Mouse (Mus musculus) embryo, embryonic 10.5 days (tissue): ENCODE data around the gene Sycp2.

Source experiments
- DNase-seq: peaks from one replicate; pipeline ENCODE4 v3.0.0-alpha.2; 2015; ENCODE audit warnings: low spot score

The Sycp2 gene

GRCm38 (mm10) chr2:178407053-178407815 is at the start of gene Sycp2:
TSS of gene Sycp2 (minus strand) at chr2:178407685.
- no peak for DNase-seq

GRCm38 (mm10) chr2:178454664-178455516 is 47.4 kb upstream of the Sycp2 start:
- peak; percentile 61 for DNase-seq

- DNase-seq, result no peak
Measured at GRCm38 (mm10) chr2:178450961-178451360, 43.5 kb upstream of the Sycp2 start.

- DNase-seq, result no peak
Measured at GRCm38 (mm10) chr2:178450236-178450635, 42.8 kb upstream of the Sycp2 start.

- no peak for DNase-seq
Measured at GRCm38 (mm10) chr2:178449386-178449785, 41.9 kb upstream of the Sycp2 start.

- no peak for DNase-seq
Measured at GRCm38 (mm10) chr2:178437311-178437710, 29.8 kb upstream of the Sycp2 start.

- DNase-seq, result no peak
Measured at GRCm38 (mm10) chr2:178433903-178434302, 26.4 kb upstream of the Sycp2 start.

GRCm38 (mm10) chr2:178433495-178433894 is 26.0 kb upstream of the Sycp2 start:
- DNase-seq, result no peak

- DNase-seq, result no peak
Measured at GRCm38 (mm10) chr2:178430231-178430630, 22.7 kb upstream of the Sycp2 start, which contains the start of gene Cdh26. TSS of gene Cdh26 (plus strand) at chr2:178430531.

- DNase-seq, result no peak
Measured at GRCm38 (mm10) chr2:178429426-178429825, 21.9 kb upstream of the Sycp2 start.

- no peak for DNase-seq
Measured at GRCm38 (mm10) chr2:178428676-178429075, 21.2 kb upstream of the Sycp2 start.

GRCm38 (mm10) chr2:178428183-178428582 is 20.7 kb upstream of the Sycp2 start:
- DNase-seq, result no peak

- no peak for DNase-seq
Measured at GRCm38 (mm10) chr2:178427181-178427580, 19.7 kb upstream of the Sycp2 start.

- DNase-seq, result peak; percentile 67
Measured at GRCm38 (mm10) chr2:178426229-178426628, 18.7 kb upstream of the Sycp2 start.

- no peak for DNase-seq
Measured at GRCm38 (mm10) chr2:178423223-178423622, 15.7 kb upstream of the Sycp2 start.

GRCm38 (mm10) chr2:178422186-178422585 is 14.7 kb upstream of the Sycp2 start:
- peak; percentile 67 for DNase-seq

GRCm38 (mm10) chr2:178421603-178422002 is 14.1 kb upstream of the Sycp2 start:
- DNase-seq, result no peak

- no peak for DNase-seq
Measured at GRCm38 (mm10) chr2:178420576-178420975, 13.1 kb upstream of the Sycp2 start.

- DNase-seq, result no peak
Measured at GRCm38 (mm10) chr2:178416970-178417369, 9.5 kb upstream of the Sycp2 start.

GRCm38 (mm10) chr2:178416427-178416826 is 8.9 kb upstream of the Sycp2 start:
- no peak for DNase-seq

- no peak for DNase-seq
Measured at GRCm38 (mm10) chr2:178415150-178415448, 7.6 kb upstream of the Sycp2 start.

- peak; percentile 61 for DNase-seq
Measured at GRCm38 (mm10) chr2:178414261-178415149, 7.0 kb upstream of the Sycp2 start, which contains the start of the genes Ppp1r3d and Fam217b. TSS of gene Ppp1r3d (minus strand) at chr2:178414472. TSS of gene Fam217b (plus strand) at chr2:178414524.
